Mouse (Mus musculus) small intestine, adult 2 months (tissue): Measurements from ENCODE around the gene Ubr2. TPM values are rescaled to one million over a fixed set of nuclear protein-coding genes. Genes with fewer than 3 reads are reported as not detected.

Experiments
- H3K27ac ChIP-seq: fragments of 200-500 bp; 2 replicates; pipeline ENCODE4 v1.5.1; 2012; ENCODE audit warnings: low read depth, low read length, control low read depth, inconsistent platforms; ENCODE audit not compliant: insufficient read depth
- H3K27me3 ChIP-seq: fragments of 200-500 bp; 2 replicates; pipeline ENCODE4 v1.6.1; 2012; ENCODE audit warnings: mild to moderate bottlenecking, moderate library complexity, low read length, inconsistent platforms; ENCODE audit not compliant: control insufficient read depth, insufficient read depth
- H3K36me3 ChIP-seq: fragments of 200-500 bp; 2 replicates; pipeline ENCODE4 v1.6.1; 2012; ENCODE audit warnings: mild to moderate bottlenecking, low read length, control low read depth, inconsistent platforms; ENCODE audit not compliant: control insufficient read depth, insufficient read depth
- H3K4me1 ChIP-seq: fragments of 200-500 bp; 2 replicates; pipeline ENCODE4 v1.6.1; 2012; ENCODE audit warnings: low read length, inconsistent platforms, mixed read lengths; ENCODE audit not compliant: control insufficient read depth, insufficient read depth, insufficient read length
- H3K4me3 ChIP-seq: fragments of 200-500 bp; 2 replicates; pipeline ENCODE4 v1.5.1; 2012; ENCODE audit warnings: low read depth, mild to moderate bottlenecking, control low read depth, inconsistent platforms, low read length, moderate library complexity
- CTCF ChIP-seq: fragments of 200-500 bp; IDR thresholded peaks from 2 replicates; pipeline ENCODE4 v1.5.1; 2012; ENCODE audit warnings: low read depth, mild to moderate bottlenecking, control low read depth, inconsistent platforms, low read length, moderate library complexity, mixed read lengths; ENCODE audit not compliant: insufficient replicate concordance, insufficient read length; ENCODE audit errors: extremely low read depth
- POLR2A ChIP-seq: fragments of 200-500 bp; IDR thresholded peaks from 2 replicates; pipeline ENCODE4 v1.6.1; 2012; ENCODE audit warnings: low read depth, mild to moderate bottlenecking, control low read depth, inconsistent platforms, low read length, moderate library complexity
- WGBS: fragments of 180-500 bp; shearing (Covaris S2); methylation state at CpG from one replicate; pipeline ENCODE4 v1.1.7; 2018; 5-methylcytosine and 5-hydroxymethylcytosine counted together
- polyA plus RNA-seq: library from polyadenylated mRNA; depleted of rRNA; stranded (reverse); fragments of >200 nt; gene quantifications from 2 replicates; pipeline ENCODE4 v1.2.3, GENCODE M21; 2012

Gene Ubr2
- polyA plus RNA-seq, 1 experiment = 11.9 TPM

GRCm38 (mm10) chr17:46932961-46933360 is 77.4 kb downstream of the Ubr2 start:
- Histone ChIP-seq H3K4me3 (no peak overlapping the region), H3K4me1 (no peaks in the 10 kb centered on the region), H3K27me3 (no peaks in the 10 kb centered on the region), H3K27ac (no peak overlapping the region), H3K36me3 (peaks cover 67% of the 10 kb centered on the region)
- TF ChIP-seq CTCF = no peak
- TF ChIP-seq POLR2A = no peak
- 88% methylated on average over 5 of the region's 5 CpGs for WGBS

- Histone ChIP-seq H3K36me3 (peaks cover 44% of the 10 kb centered on the region), H3K4me3 (no peak overlapping the region), H3K27ac (no peak overlapping the region), H3K4me1 (no peaks in the 10 kb centered on the region), H3K27me3 (no peaks in the 10 kb centered on the region)
- WGBS = 90% methylated on average over 7 of the region's 7 CpGs
- TF ChIP-seq CTCF (no peak), POLR2A (no peak)
These were observed 80.5 kb downstream of the Ubr2 start for GRCm38 (mm10) chr17:46929897-46930296.

- H3K4me1 ChIP-seq = no peaks in the 10 kb centered on the region
- no peak for TF ChIP-seq POLR2A
- TF ChIP-seq CTCF = no peak
- WGBS = 73% methylated on average over 12 of the region's 12 CpGs
- H3K27me3 ChIP-seq = no peaks in the 10 kb centered on the region
- H3K36me3 ChIP-seq = peaks cover 40% of the 10 kb centered on the region
- no peak overlapping the region for H3K4me3 ChIP-seq
- H3K27ac ChIP-seq = no peak overlapping the region
These were observed 81.1 kb downstream of the Ubr2 start for GRCm38 (mm10) chr17:46929277-46929676.

GRCm38 (mm10) chr17:46927781-46928180 is 82.6 kb downstream of the Ubr2 start:
- Histone ChIP-seq H3K4me1 (no peaks in the 10 kb centered on the region), H3K27ac (no peak overlapping the region), H3K27me3 (no peaks in the 10 kb centered on the region), H3K36me3 (peaks cover 25% of the 10 kb centered on the region), H3K4me3 (no peak overlapping the region)
- TF ChIP-seq CTCF = no peak
- no peak for TF ChIP-seq POLR2A
- WGBS = 94% methylated on average over 5 of the region's 5 CpGs

- Histone ChIP-seq H3K27ac (no peak overlapping the region), H3K4me1 (no peaks in the 10 kb centered on the region), H3K27me3 (no peaks in the 10 kb centered on the region), H3K4me3 (no peak overlapping the region), H3K36me3 (peaks cover 17% of the 10 kb centered on the region)
- 61% methylated on average over 3 of the region's 3 CpGs for WGBS
- TF ChIP-seq POLR2A (no peak), CTCF (no peak)
These were observed 83.4 kb downstream of the Ubr2 start for GRCm38 (mm10) chr17:46926941-46927340.

- 62% methylated on average over 6 of the region's 6 CpGs for WGBS
- H3K27ac ChIP-seq = no peak overlapping the region
- H3K4me3 ChIP-seq = no peak overlapping the region
- peaks cover 10% of the 10 kb centered on the region for H3K36me3 ChIP-seq
- H3K27me3 ChIP-seq = no peaks in the 10 kb centered on the region
- TF ChIP-seq POLR2A = no peak
- TF ChIP-seq CTCF = no peak
- no peaks in the 10 kb centered on the region for H3K4me1 ChIP-seq
These were observed 84.2 kb downstream of the Ubr2 start for GRCm38 (mm10) chr17:46926192-46926591.

GRCm38 (mm10) chr17:46920855-46921254 is 89.5 kb downstream of the Ubr2 start:
- TF ChIP-seq CTCF (no peak), POLR2A (no peak)
- H3K4me3 ChIP-seq = no peak overlapping the region
- H3K27me3 ChIP-seq = no peaks in the 10 kb centered on the region
- WGBS = 55% methylated on average over 6 of the region's 6 CpGs
- no peaks in the 10 kb centered on the region for H3K4me1 ChIP-seq
- H3K36me3 ChIP-seq = no peaks in the 10 kb centered on the region
- no peak overlapping the region for H3K27ac ChIP-seq

DNA sequence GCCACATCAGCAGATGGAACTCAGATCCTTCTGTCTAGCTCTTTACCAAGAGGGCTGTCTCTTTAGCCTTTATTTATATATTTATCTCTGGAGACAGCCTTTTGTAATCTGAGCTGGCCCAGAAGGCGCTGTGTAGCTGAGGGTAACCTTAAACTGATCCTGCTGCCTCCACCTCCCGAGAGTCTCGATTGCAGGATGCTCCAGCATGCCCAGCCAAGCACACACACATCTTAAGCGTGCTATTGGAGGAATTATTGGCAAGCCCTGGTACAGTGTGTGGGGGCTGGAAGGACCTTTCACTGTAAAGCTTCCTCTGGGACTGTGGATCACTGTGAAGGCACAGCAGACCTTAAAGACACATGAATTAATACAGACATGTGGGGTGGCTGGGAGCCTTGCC is 91.4 kb downstream of the Ubr2 start:
- H3K4me3 ChIP-seq = no peak overlapping the region
- no peak for TF ChIP-seq CTCF
- TF ChIP-seq POLR2A = no peak
- no peak overlapping the region for H3K27ac ChIP-seq
- no peaks in the 10 kb centered on the region for H3K36me3 ChIP-seq
- WGBS = 41% methylated on average over 4 of the region's 4 CpGs
- no peaks in the 10 kb centered on the region for H3K4me1 ChIP-seq
- H3K27me3 ChIP-seq = no peaks in the 10 kb centered on the region
